Mouse (Mus musculus): Measurements from ENCODE around the gene Ppm1b. TPM values are rescaled to one million over a fixed set of nuclear protein-coding genes. Genes with fewer than 3 reads are reported as not detected.
A peak's percentile ranks its signal among the peaks of the same experiment; 100 is the strongest.

The Ppm1b gene
- polyA plus RNA-seq, 1 experiment from 2014 or later: 91.7 TPM

DNA sequence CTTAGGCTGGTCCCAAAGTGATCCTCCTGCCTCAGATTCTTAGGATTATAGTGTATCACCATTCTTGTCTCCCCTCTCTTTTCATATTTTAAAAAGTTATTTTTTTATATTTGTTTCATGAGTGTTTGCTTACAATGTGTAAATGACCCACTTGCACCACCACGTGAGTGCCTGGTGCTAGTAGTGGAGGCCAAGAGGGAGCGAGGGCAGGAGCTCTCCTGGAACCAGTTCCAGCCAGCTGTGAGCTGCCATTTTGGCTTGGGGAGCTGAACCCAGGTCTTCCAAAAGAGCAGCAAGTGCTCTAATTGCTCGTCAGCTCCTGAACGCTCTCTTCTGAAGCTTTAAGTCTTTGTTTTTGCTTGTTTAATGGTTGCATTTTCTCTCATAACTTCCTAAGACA is 3.6 kb downstream of the Ppm1b start:
- Histone ChIP-seq H3K27ac (no peak overlapping the region), H3K36me3 (replicated peaks) (no peaks in the 10 kb centered on the region), H3K4me2 (peak overlapping the region; percentile 64), H3K4me1 (peaks cover 32% of the 10 kb centered on the region), H3K27me3 (replicated peaks) (no peaks in the 10 kb centered on the region), H3K4me3 (0 out of 2 replicates have a peak overlapping the region, but pooled peaks have one; percentile 100), H3K9me3 (no peaks in the 10 kb centered on the region), H3K9ac (no peak overlapping the region)
- 69% methylated on average over 4 of the region's 4 CpGs for WGBS
- ATAC-seq (replicated peaks): no peak

- ATAC-seq (replicated peaks): no peak
- Histone ChIP-seq H3K27me3 (replicated peaks) (no peaks in the 10 kb centered on the region), H3K9me3 (no peaks in the 10 kb centered on the region), H3K4me3 (no peak overlapping the region), H3K36me3 (replicated peaks) (no peaks in the 10 kb centered on the region), H3K27ac (no peak overlapping the region), H3K4me2 (no peak overlapping the region), H3K9ac (no peak overlapping the region), H3K4me1 (peaks cover 24% of the 10 kb centered on the region)
- 93% methylated on average over 4 of the region's 4 CpGs for WGBS
Measured at GRCm38 (mm10) chr17:84962046-84962445, 5.5 kb downstream of the Ppm1b start.

- no peak overlapping the region for H3K4me3 ChIP-seq
- no peak for ATAC-seq (replicated peaks)
- no peak overlapping the region for H3K9ac ChIP-seq
- no peaks in the 10 kb centered on the region for H3K27me3 ChIP-seq (replicated peaks)
- 85% methylated on average over 6 of the region's 6 CpGs for WGBS
- no peaks in the 10 kb centered on the region for H3K9me3 ChIP-seq
- H3K27ac ChIP-seq: no peak overlapping the region
- H3K4me2 ChIP-seq: no peak overlapping the region
- peaks cover 24% of the 10 kb centered on the region for H3K4me1 ChIP-seq
- H3K36me3 ChIP-seq (replicated peaks): no peaks in the 10 kb centered on the region
Measured at GRCm38 (mm10) chr17:84963651-84964050, 7.1 kb downstream of the Ppm1b start.

DNA sequence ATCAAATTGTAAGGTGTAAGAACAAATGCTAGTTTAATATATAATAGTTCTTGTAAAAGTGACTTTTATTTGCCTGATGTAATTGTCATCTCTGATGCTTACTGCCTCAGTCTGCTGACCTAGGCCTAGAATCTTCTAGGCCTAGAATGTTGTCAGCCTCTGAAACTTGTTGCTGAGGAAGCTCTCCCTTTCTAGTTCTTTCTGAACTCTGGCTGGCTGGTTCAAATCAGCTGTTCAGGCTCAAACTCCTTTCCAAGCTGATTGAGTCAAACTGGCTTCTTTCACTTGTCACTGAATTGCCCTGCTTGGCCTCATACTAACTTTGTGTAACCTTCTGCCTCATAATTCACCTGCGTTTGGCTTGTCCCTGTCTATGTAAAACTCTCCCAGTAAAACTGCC is 9.7 kb downstream of the Ppm1b start:
- H3K27me3 ChIP-seq (replicated peaks): no peaks in the 10 kb centered on the region
- no peak overlapping the region for H3K4me2 ChIP-seq
- 90% methylated on average over 1 of the region's 1 CpGs for WGBS
- peaks cover 3% of the 10 kb centered on the region; the same call in 1 of the 2 replicates for H3K4me1 ChIP-seq
- H3K4me3 ChIP-seq: no peak overlapping the region
- no peak overlapping the region for H3K9ac ChIP-seq
- H3K9me3 ChIP-seq: no peaks in the 10 kb centered on the region
- ATAC-seq (replicated peaks): no peak
- no peaks in the 10 kb centered on the region for H3K36me3 ChIP-seq (replicated peaks)
- no peak overlapping the region for H3K27ac ChIP-seq

DNA sequence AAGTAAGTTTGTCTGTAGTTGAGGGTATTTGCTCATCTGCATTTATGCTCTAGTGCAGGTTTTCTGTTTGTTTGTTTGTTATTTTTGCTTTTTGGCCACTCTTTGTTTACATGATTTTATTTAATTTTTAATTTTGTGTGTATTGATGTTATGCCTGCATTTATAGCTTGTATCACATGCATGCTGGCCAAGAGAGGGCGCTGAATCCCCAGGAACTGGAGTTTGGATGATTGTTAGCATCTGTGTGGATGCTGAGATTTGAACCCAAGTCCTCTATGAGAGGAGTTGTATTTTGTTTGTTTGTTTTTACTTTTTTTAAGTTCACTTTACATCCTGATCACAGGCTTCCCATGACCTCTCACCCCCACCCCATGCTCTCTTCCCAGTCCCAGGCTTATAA is 10.5 kb downstream of the Ppm1b start:
- WGBS: 76% methylated on average over 1 of the region's 1 CpGs
- Histone ChIP-seq H3K4me1 (no peaks in the 10 kb centered on the region), H3K9me3 (no peaks in the 10 kb centered on the region), H3K4me2 (no peak overlapping the region), H3K4me3 (no peak overlapping the region), H3K27ac (no peak overlapping the region), H3K9ac (no peak overlapping the region), H3K36me3 (replicated peaks) (no peaks in the 10 kb centered on the region), H3K27me3 (replicated peaks) (no peaks in the 10 kb centered on the region)
- ATAC-seq (replicated peaks): no peak

DNA sequence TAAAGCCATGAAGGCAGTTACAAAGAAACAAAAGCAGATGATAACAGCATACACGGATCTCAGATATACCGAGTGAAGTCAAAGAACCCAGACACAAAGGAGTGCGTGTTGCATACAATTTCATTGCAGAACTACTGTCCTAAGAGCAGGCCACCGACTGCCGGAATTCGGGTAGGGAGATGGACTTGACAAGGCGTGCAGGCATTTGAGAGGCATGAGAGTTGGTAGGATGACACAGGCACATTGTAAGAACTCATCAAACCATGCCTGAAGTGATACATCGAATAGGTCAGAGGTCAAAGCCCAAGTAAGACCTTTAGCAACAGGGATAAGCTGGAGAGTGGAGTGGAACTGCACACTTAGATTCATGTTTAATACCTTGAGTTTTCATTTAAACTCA is 13.4 kb downstream of the Ppm1b start:
- Histone ChIP-seq H3K4me3 (no peak overlapping the region), H3K9me3 (no peaks in the 10 kb centered on the region), H3K4me2 (no peak overlapping the region), H3K27ac (no peak overlapping the region), H3K36me3 (replicated peaks) (no peaks in the 10 kb centered on the region), H3K4me1 (no peaks in the 10 kb centered on the region), H3K9ac (no peak overlapping the region), H3K27me3 (replicated peaks) (no peaks in the 10 kb centered on the region)
- 45% methylated on average over 8 of the region's 8 CpGs for WGBS
- ATAC-seq (replicated peaks): no peak

DNA sequence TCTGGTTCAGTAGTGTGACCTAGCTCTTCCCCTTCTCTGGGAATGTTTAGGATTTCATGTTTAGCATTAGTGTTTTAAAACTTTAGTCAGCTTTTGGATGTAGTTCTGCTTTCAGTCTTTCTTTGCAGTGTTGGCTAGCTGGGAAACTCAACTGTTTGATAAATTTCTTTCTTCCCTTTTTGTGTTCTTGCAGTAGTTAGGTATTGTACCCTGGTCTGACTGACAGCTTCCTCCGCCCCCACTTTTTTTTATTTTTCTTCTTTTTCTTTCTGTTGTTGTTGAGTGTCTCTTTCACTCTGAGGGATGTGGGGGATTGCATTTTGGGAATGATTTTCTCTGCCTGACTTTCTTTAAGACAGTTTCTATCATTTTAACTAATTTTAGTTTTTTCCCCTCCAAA is 25.2 kb downstream of the Ppm1b start:
- H3K9me3 ChIP-seq: no peaks in the 10 kb centered on the region
- WGBS: 83% methylated on average over 1 of the region's 1 CpGs
- no peaks in the 10 kb centered on the region for H3K36me3 ChIP-seq (replicated peaks)
- H3K27ac ChIP-seq: no peak overlapping the region
- ATAC-seq (replicated peaks): no peak
- H3K4me2 ChIP-seq: no peak overlapping the region
- no peaks in the 10 kb centered on the region; the same call in 1 of the 2 replicates for H3K4me1 ChIP-seq
- H3K4me3 ChIP-seq: no peak overlapping the region
- H3K27me3 ChIP-seq (replicated peaks): no peaks in the 10 kb centered on the region
- H3K9ac ChIP-seq: no peak overlapping the region

DNA sequence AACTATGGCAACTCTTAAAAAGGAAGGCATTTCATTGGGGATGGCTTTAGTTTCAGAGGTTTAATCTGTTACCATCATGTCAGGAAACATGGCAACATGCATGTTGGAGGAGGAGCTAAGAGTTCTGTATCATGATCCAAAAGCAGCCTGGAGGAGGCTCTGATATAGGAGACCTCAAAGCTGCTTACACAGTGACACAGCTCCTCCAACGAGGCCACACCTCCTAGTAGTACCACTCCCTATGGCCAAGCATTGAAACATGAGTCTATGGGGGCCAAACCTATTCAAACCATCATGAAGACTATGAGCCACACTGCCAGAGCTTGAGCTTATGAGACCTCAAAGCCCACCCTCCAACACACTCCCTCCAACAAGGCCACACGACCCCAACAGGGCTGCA is 26.2 kb downstream of the Ppm1b start:
- 88% methylated on average over 2 of the region's 2 CpGs for WGBS
- Histone ChIP-seq H3K9me3 (no peaks in the 10 kb centered on the region), H3K27ac (no peak overlapping the region), H3K27me3 (replicated peaks) (no peaks in the 10 kb centered on the region), H3K36me3 (replicated peaks) (no peaks in the 10 kb centered on the region), H3K4me2 (no peak overlapping the region), H3K4me3 (no peak overlapping the region), H3K9ac (no peak overlapping the region), H3K4me1 (no peaks in the 10 kb centered on the region; the same call in 1 of the 2 replicates)
- no peak for ATAC-seq (replicated peaks)

GRCm38 (mm10) chr17:84986368-84986767 is 29.8 kb downstream of the Ppm1b start:
- H3K9ac ChIP-seq: no peak overlapping the region

DNA sequence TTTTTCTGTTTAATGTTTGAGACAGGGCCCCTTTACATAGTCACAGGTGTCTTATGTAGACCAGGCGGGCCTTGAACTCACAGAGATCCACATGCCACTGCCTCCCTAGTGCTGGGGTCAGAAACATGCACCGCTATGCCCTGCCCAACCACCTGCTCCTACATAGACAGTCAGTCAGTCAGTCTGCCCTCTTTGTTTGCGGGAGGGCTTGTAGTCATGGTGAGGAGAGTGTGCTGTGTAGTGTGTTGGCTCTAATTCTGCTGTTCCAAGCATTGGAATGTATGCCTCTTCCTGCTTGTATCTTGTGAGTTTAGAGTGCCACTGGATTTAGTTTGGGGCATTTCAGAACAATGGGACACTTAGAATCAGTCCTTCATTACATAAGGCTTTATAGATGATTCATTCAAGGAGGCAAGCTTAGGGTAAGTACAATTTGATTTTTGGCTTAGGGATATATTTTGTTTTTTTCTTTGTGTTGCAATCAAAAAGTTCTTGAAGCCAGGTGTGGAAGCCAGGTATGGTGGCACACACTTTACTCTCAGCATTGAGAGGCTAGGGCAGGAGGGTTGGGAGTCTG is 31.4 kb downstream of the Ppm1b start:
- H3K9ac ChIP-seq: no peak overlapping the region
- H3K4me1 ChIP-seq: no peaks in the 10 kb centered on the region; the same call in none of the 2 replicates
- no peaks in the 10 kb centered on the region for H3K27me3 ChIP-seq (replicated peaks)
- H3K9me3 ChIP-seq: no peaks in the 10 kb centered on the region
- no peaks in the 10 kb centered on the region for H3K36me3 ChIP-seq (replicated peaks)
- WGBS: 88% methylated on average over 3 of the region's 3 CpGs
- H3K27ac ChIP-seq: no peak overlapping the region
- no peak for ATAC-seq (replicated peaks)
- H3K4me2 ChIP-seq: no peak overlapping the region
- no peak overlapping the region for H3K4me3 ChIP-seq

More at GRCm38 (mm10) chr17:84986368-84986767, 29.8 kb downstream of the Ppm1b start:
- no peak overlapping the region for H3K27ac ChIP-seq
- H3K4me3 ChIP-seq: no peak overlapping the region
- no peaks in the 10 kb centered on the region; the same call in none of the 2 replicates for H3K4me1 ChIP-seq
- H3K4me2 ChIP-seq: no peak overlapping the region
- no peak for ATAC-seq (replicated peaks)
- no peaks in the 10 kb centered on the region for H3K36me3 ChIP-seq (replicated peaks)
- no peaks in the 10 kb centered on the region for H3K27me3 ChIP-seq (replicated peaks)
- no peaks in the 10 kb centered on the region for H3K9me3 ChIP-seq
- 80% methylated on average over 5 of the region's 5 CpGs for WGBS

DNA sequence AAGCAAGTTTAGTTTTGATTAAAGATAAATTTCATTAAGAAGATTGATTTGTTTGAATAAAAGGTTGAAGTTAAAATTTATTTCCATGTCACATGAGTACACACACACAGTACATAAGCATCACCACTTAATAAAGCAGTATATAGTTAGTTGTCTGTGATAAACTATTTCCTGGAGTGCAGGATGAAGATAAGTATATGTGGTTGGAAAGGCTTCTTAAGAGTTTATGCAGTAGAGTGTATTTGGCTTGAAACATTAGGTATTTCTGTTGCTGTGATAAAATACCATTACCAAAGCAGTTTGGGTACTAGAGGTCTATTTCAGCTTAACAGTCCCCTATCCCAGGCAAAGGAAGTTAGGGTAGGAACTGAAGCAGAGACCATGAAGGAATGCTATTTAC is 32.0 kb downstream of the Ppm1b start:
- no peaks in the 10 kb centered on the region; the same call in none of the 2 replicates for H3K4me1 ChIP-seq
- H3K4me3 ChIP-seq: no peak overlapping the region
- no peaks in the 10 kb centered on the region for H3K27me3 ChIP-seq (replicated peaks)
- H3K36me3 ChIP-seq (replicated peaks): no peaks in the 10 kb centered on the region
- H3K4me2 ChIP-seq: no peak overlapping the region
- no peaks in the 10 kb centered on the region for H3K9me3 ChIP-seq
- no peak for ATAC-seq (replicated peaks)
- no peak overlapping the region for H3K27ac ChIP-seq
- no peak overlapping the region for H3K9ac ChIP-seq

- whole genome bisulfite sequencing: 89% methylated on average over 6 of the region's 6 CpGs
- Histone ChIP-seq H3K4me1 (no peaks in the 10 kb centered on the region), H3K36me3 (replicated peaks) (no peaks in the 10 kb centered on the region)
Measured at GRCm38 (mm10) chr17:84995844-84996243, 39.3 kb downstream of the Ppm1b start.

DNA sequence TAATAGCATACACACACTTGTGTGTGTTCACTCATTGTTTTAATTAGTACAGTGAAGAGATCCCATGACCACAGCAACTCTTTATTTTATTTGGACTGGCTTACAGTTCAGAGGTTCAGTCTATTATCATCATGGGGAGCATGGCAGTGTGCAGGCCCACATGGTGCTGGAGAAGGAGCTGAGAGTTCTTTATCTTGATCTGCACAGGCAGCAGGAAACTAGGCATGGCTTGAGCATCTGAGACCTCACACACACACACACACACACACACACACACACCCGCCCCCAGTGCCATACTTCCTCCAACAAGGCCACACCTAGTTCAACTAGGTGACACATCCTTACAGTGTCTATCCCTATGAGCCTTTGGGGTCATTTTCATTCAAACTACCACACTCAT is 41.1 kb downstream of the Ppm1b start:
- Histone ChIP-seq H3K9ac (no peak overlapping the region), H3K9me3 (no peaks in the 10 kb centered on the region), H3K4me2 (no peak overlapping the region), H3K36me3 (replicated peaks) (no peaks in the 10 kb centered on the region), H3K27ac (no peak overlapping the region), H3K4me3 (no peak overlapping the region), H3K4me1 (no peaks in the 10 kb centered on the region), H3K27me3 (replicated peaks) (no peaks in the 10 kb centered on the region)
- WGBS: 78% methylated on average over 1 of the region's 1 CpGs
- ATAC-seq (replicated peaks): no peak

More at GRCm38 (mm10) chr17:84995844-84996243, 39.3 kb downstream of the Ppm1b start:
- no peak for ATAC-seq (replicated peaks)
- no peak overlapping the region for H3K4me3 ChIP-seq
- no peak overlapping the region for H3K4me2 ChIP-seq
- H3K27me3 ChIP-seq (replicated peaks): no peaks in the 10 kb centered on the region
- no peak overlapping the region for H3K9ac ChIP-seq
- H3K9me3 ChIP-seq: no peaks in the 10 kb centered on the region
- H3K27ac ChIP-seq: no peak overlapping the region
